Mouse (Mus musculus) liver, embryonic 11.5 days (tissue): Measurements from ENCODE around the gene Utp14a. TPM values are rescaled to one million over a fixed set of nuclear protein-coding genes. Genes with fewer than 3 reads are reported as not detected.
"Not testable (repeated sequence)": the region's sequence is repeated elsewhere in the genome, so short reads cannot be mapped to it uniquely, and the experiment has no call there.

Source experiments
- ATAC-seq: fragments of 200-750 bp; cut with Nextera tagmentation; replicated peaks from 2 replicates; pipeline ENCODE4 v1.8.0; 2017; ENCODE audit warnings: moderate number of reproducible peaks, mild to moderate bottlenecking, moderate TSS enrichment, moderate library complexity; ENCODE audit not compliant: low FRiP score
- DNase-seq: peaks from one replicate; pipeline ENCODE4 v3.0.0-alpha.2; 2017; ENCODE audit warnings: low spot score
- H3K27ac ChIP-seq: fragments of 300-500 bp; sonication (generic); 2 replicates; pipeline ENCODE4 v1.5.1; 2014; ENCODE audit warnings: mild to moderate bottlenecking, low read depth, low read length, control low read depth
- H3K27me3 ChIP-seq: fragments of 300-500 bp; sonication (generic); replicated peaks from 2 replicates; pipeline ENCODE4 v1.6.1; 2014; ENCODE audit warnings: low read length, mixed read lengths; ENCODE audit not compliant: control insufficient read depth, insufficient read depth
- H3K36me3 ChIP-seq: fragments of 300-500 bp; sonication (generic); 2 replicates; pipeline ENCODE4 v1.6.1; 2014; ENCODE audit warnings: mild to moderate bottlenecking, low read length, moderate library complexity, mixed read lengths; ENCODE audit not compliant: control insufficient read depth, insufficient read depth
- H3K4me1 ChIP-seq: fragments of 300-500 bp; sonication (generic); replicated peaks from 2 replicates; pipeline ENCODE4 v1.6.1; 2014; ENCODE audit warnings: low read length, mixed read lengths; ENCODE audit not compliant: control insufficient read depth, insufficient read depth
- H3K4me2 ChIP-seq: fragments of 300-500 bp; sonication (generic); 2 replicates; pipeline ENCODE4 v1.6.1; 2014; ENCODE audit warnings: mild to moderate bottlenecking, control low read depth, moderate library complexity
- H3K4me3 ChIP-seq: fragments of 300-500 bp; sonication (generic); 2 replicates; pipeline ENCODE4 v1.5.1; 2014; ENCODE audit warnings: low read depth, low read length, control low read depth
- H3K9ac ChIP-seq: fragments of 300-500 bp; sonication (generic); 2 replicates; pipeline ENCODE4 v1.6.1; 2014; ENCODE audit warnings: low read depth, low read length, control low read depth
- H3K9me3 ChIP-seq: fragments of 300-500 bp; sonication (generic); 2 replicates; pipeline ENCODE4 v1.6.1; 2016; ENCODE audit warnings: low read length, inconsistent platforms, mixed read lengths; ENCODE audit not compliant: control insufficient read depth
- WGBS: fragments of 180-500 bp; shearing (Covaris S2); extraction: QIAGEN DNeasy Blood & Tissue Kit; methylation state at CpG from one replicate; pipeline ENCODE4 v1.1.7; 2014; 5-methylcytosine and 5-hydroxymethylcytosine counted together
- polyA plus RNA-seq: library from polyadenylated mRNA; unstranded; fragments of >200 nt; fragmentation: Nextera tagmentation; extraction: Ambion mirVana; gene quantifications from 2 replicates; pipeline ENCODE4 v1.2.1, GENCODE M21; 2014

Utp14a gene
- 31.3 and 36.0 TPM in 2 replicates for polyA plus RNA-seq

DNA sequence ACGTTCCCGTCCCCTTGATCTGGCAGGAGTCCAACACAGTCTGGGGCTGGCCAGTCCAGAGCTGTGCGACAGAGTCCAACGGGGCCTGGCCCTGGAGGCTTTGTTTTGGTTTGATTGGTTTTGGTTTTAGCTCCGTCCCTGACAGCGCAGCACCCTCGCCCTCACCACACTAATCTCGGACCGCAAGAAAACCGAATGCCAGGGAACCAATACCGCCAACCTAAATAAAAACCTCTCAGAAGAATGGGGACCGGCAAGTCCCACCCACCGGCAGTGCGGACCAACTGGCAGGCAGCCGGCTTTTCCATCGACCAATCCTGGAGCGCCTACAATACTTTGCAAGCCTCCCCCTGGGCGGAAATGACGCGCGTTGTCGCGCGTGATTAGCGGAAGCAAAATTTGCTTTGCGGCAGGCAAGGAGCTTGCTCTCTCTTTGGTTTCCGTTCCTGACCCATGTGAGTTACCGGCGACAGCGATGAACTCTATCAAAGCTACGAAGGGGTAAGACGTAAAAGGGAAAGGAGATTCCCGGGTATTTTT is at the start of gene Utp14a:
Gene Utp14a (plus strand): TSS at position 395 of the 540 bp plus-strand sequence.
- Histone ChIP-seq H3K4me1 (no peaks in the 10 kb centered on the region), H3K36me3 (peaks cover 2% of the 10 kb centered on the region; the same call in 1 of the 2 replicates), H3K27me3 (no peaks in the 10 kb centered on the region), H3K9ac (peak within 1 kb of the TSS; percentile 63), H3K27ac (peak within 1 kb of the TSS; percentile 74; the same call in 1 of the 2 replicates), H3K4me3 (peak within 1 kb of the TSS; percentile 65), H3K9me3 (no peaks in the 10 kb centered on the region), H3K4me2 (peak within 1 kb of the TSS; percentile 70)
- DNase-seq (peak; percentile 84), ATAC-seq (peak; percentile 99)
- 9% methylated on average over 33 of the region's 33 CpGs for WGBS

DNA sequence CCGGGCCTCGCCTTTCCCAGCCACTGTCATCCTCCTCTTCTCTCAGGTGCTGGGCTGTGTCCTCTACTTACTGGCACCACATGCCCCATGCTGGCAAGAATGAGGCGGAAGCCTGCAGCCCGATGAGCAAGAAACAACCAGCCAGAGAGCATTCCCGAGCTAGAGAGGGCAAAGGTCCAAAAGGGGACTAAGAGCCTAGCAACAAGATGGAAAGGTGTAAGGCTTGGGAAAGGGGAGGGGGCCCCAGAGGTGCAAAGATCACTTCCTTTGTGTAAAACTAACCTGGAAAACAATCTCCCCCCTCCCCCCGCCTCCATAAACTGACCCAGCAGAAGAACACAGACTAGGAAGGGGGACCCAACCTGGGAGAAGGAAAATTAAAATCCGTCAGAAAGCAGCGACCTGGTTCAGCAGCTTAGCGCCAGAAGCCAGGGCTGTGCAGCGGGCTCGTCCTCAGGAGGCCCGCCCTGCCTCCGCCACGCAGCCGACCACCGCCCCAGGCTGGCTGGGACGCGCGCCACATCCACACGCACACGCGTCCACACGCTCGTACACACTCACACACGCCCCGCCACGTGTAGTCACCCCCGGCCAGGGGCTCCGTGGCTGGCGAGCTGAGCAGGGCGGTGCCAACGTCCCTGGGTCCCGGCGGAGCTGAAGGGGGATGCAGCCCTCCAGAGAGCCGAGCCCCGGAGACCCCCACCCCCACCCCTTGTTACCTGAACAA is 48.7 kb upstream of the Utp14a start:
- 14% methylated on average over 36 of the region's 36 CpGs for WGBS
- Histone ChIP-seq H3K27me3 (peaks cover 4% of the 10 kb centered on the region; the same call in 1 of the 2 replicates), H3K36me3 (no peaks in the 10 kb centered on the region), H3K9me3 (no peaks in the 10 kb centered on the region), H3K4me2 (peak overlapping the region; percentile 66), H3K27ac (peak overlapping the region; percentile 46; the same call in 1 of the 2 replicates), H3K9ac (peak overlapping the region; percentile 70), H3K4me1 (no peaks in the 10 kb centered on the region), H3K4me3 (peak overlapping the region; percentile 69)
- DNase-seq (peak; percentile 36), ATAC-seq (peak; percentile 73)

GRCm38 (mm10) chrX:48208519-48209185 is 48.0 kb upstream of the Utp14a start, which contains the start of gene Zdhhc9:
Gene Zdhhc9 (minus strand): TSS chrX:48208878.
- DNase-seq, result peak; percentile 77
- Histone ChIP-seq H3K4me3 (peak within 1 kb of the TSS; percentile 69), H3K27ac (peak within 1 kb of the TSS; percentile 46; the same call in 1 of the 2 replicates), H3K9ac (peak within 1 kb of the TSS; percentile 70), H3K9me3 (no peaks in the 10 kb centered on the region), H3K4me1 (no peaks in the 10 kb centered on the region), H3K4me2 (peak within 1 kb of the TSS; percentile 66), H3K27me3 (peaks cover 4% of the 10 kb centered on the region; the same call in 1 of the 2 replicates), H3K36me3 (no peaks in the 10 kb centered on the region)
- peak; percentile 99 for ATAC-seq
- 10% methylated on average over 34 of the region's 34 CpGs for WGBS

GRCm38 (mm10) chrX:48209746-48210145 is 46.9 kb upstream of the Utp14a start:
- not testable (repeated sequence) for H3K4me2 ChIP-seq, H3K36me3 ChIP-seq, DNase-seq, H3K27me3 ChIP-seq, H3K4me3 ChIP-seq, H3K27ac ChIP-seq, H3K9ac ChIP-seq, ATAC-seq, H3K4me1 ChIP-seq, H3K9me3 ChIP-seq
- WGBS, result 80% methylated on average over 3 of the region's 4 CpGs

- no peaks in the 10 kb centered on the region for H3K27me3 ChIP-seq
- no peaks in the 10 kb centered on the region for H3K9me3 ChIP-seq
- H3K4me2 ChIP-seq, result no peak overlapping the region
- WGBS, result 66% methylated on average over 5 of the region's 5 CpGs
- no peaks in the 10 kb centered on the region for H3K36me3 ChIP-seq
- no peak overlapping the region for H3K27ac ChIP-seq
- no peak overlapping the region for H3K4me3 ChIP-seq
- DNase-seq (no peak), ATAC-seq (no peak)
- no peak overlapping the region for H3K9ac ChIP-seq
- no peaks in the 10 kb centered on the region for H3K4me1 ChIP-seq
These were observed 37.2 kb upstream of the Utp14a start for GRCm38 (mm10) chrX:48219468-48219867.

GRCm38 (mm10) chrX:48222706-48223105 is 34.0 kb upstream of the Utp14a start:
- Histone ChIP-seq H3K27ac (no peak overlapping the region), H3K27me3 (no peaks in the 10 kb centered on the region)
- WGBS, result 84% methylated on average over 7 of the region's 7 CpGs

DNA sequence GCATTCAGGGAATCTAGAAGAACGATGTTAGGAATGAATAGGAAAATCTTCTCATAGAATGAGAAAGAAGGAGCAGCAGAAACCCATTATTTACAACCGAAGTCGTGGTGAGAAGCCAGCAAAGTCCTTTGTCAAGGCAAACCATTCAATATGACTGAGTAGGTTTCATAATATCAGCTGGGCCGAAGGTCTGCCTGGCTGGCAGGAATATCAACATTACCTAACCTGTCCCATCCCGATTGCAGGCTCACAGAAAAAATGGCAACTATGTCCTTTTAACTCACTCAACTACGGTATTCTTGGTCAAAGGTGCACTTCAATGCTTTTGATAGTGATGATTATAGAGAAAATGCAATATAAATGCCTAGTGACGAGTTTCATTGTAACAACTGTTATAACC is 30.4 kb upstream of the Utp14a start:
- no peaks in the 10 kb centered on the region for H3K36me3 ChIP-seq
- H3K27ac ChIP-seq, result no peak overlapping the region
- H3K4me2 ChIP-seq, result no peak overlapping the region
- no peak overlapping the region for H3K4me3 ChIP-seq
- no peak overlapping the region for H3K9ac ChIP-seq
- no peaks in the 10 kb centered on the region for H3K9me3 ChIP-seq
- ATAC-seq, result no peak
- H3K27me3 ChIP-seq, result no peaks in the 10 kb centered on the region
- H3K4me1 ChIP-seq, result no peaks in the 10 kb centered on the region
- WGBS, result 79% methylated on average over 7 of the region's 7 CpGs
- DNase-seq, result no peak

More at GRCm38 (mm10) chrX:48222706-48223105, 34.0 kb upstream of the Utp14a start:
- Histone ChIP-seq H3K9ac (no peak overlapping the region), H3K9me3 (no peaks in the 10 kb centered on the region), H3K4me1 (no peaks in the 10 kb centered on the region), H3K4me3 (no peak overlapping the region), H3K4me2 (no peak overlapping the region), H3K36me3 (no peaks in the 10 kb centered on the region)
- DNase-seq, result no peak
- ATAC-seq, result no peak

DNA sequence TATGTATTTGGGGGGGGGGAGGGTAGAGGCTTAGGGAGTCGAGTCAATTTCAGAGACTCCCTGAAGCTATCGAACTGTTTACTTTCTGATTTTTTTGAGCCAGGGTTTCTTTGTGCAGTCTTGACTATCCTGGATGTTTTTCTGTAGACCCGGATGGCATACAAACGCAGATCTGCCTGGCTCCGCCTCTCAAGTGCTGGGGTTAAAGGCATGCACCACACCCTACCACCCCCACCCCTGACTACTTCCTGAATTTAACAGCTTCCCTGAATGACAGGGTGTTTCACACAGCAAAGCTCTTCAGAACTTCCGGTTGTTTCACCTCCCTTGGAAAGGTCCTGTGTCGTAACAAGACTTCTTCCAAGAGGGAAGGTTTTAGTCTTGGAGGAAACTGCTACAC is 22.2 kb upstream of the Utp14a start:
- H3K4me2 ChIP-seq, result peak overlapping the region; percentile 37
- 47% methylated on average over 7 of the region's 7 CpGs for WGBS
- H3K4me3 ChIP-seq, result no peak overlapping the region
- ATAC-seq (peak; percentile 71; the same call in 1 of the 2 replicates), DNase-seq (no peak)
- H3K36me3 ChIP-seq, result no peaks in the 10 kb centered on the region
- H3K9me3 ChIP-seq, result no peaks in the 10 kb centered on the region
- no peak overlapping the region for H3K27ac ChIP-seq
- H3K9ac ChIP-seq, result no peak overlapping the region
- no peaks in the 10 kb centered on the region for H3K4me1 ChIP-seq
- no peaks in the 10 kb centered on the region for H3K27me3 ChIP-seq
